Mouse (Mus musculus) layer of hippocampus, postnatal 14 days (tissue): ENCODE measurements at regions not wholly inside any gene's neighbourhood (a gene's known extent, or its start where the extent isn't known, plus 50 kb on each side); places are given as distances from the start of the nearest gene placed in this dataset.
"Not testable (repeated sequence)": the region's sequence is repeated elsewhere in the genome, so short reads cannot be mapped to it uniquely, and the experiment has no call there.

Experiments
- DNase-seq, 2 experiments: peaks; one replicate each; pipeline ENCODE4 v3.0.0; 2021 to 2022; ENCODE audit warnings: low spot score in 2 of 2, mixed read lengths in 1 of 2

- DNase-seq: peak in 1 of 2 experiments; percentile 17
Measured at GRCm38 (mm10) chr5:4349943-4350342, 157.8 kb downstream of the Mterf1b start.

GRCm38 (mm10) chr5:4355609-4356224 is 163.6 kb downstream of the Mterf1b start:
- peak in 1 of 2 experiments; percentile 26 for DNase-seq

- DNase-seq: not testable (repeated sequence)
Measured at GRCm38 (mm10) chr5:4356555-4357273, 164.5 kb downstream of the Mterf1b start.

- not testable (repeated sequence) for DNase-seq
Measured at GRCm38 (mm10) chr5:4361547-4361946, 169.4 kb downstream of the Mterf1b start.

GRCm38 (mm10) chr5:4384719-4385118 is 192.6 kb downstream of the Mterf1b start:
- not testable (repeated sequence) for DNase-seq

GRCm38 (mm10) chr5:4391083-4391482 is 198.9 kb downstream of the Mterf1b start:
- no peak for DNase-seq

GRCm38 (mm10) chr5:4394353-4395052 is 202.3 kb downstream of the Mterf1b start:
- not testable (repeated sequence) for DNase-seq

GRCm38 (mm10) chr5:4398087-4398486 is 205.9 kb downstream of the Mterf1b start:
- DNase-seq: no peak

GRCm38 (mm10) chr5:4417761-4418160 is 225.6 kb downstream of the Mterf1b start:
- no peak for DNase-seq
